28 mouse cellular contexts compared by ENCODE assay signal in genomic region chr2:21231147-21231546, GRCm38 (mm10). TPM values are rescaled to one million over a fixed set of nuclear protein-coding genes. Genes with fewer than 3 reads are reported as not detected.
"Had no signal": no experiment of that assay in that cellular context is flagged by ENCODE, and none has a peak within 500 bp of the region (broad histone marks: within the 10 kb centered on the region; RNA-seq: fewer than 3 reads in every experiment).

No protein-coding gene starts in this region.

- H3K9me3 ChIP-seq: embryonic facial prominence, embryonic 10.5 days; embryonic facial prominence, embryonic 12.5 days; embryonic facial prominence, embryonic 13.5 days; embryonic facial prominence, embryonic 15.5 days; forebrain, embryonic 10.5 days; forebrain, embryonic 12.5 days; forebrain, embryonic 13.5 days; forebrain, embryonic 15.5 days had no signal

- H3K27me3 ChIP-seq: embryonic facial prominence, embryonic 12.5 days; embryonic facial prominence, embryonic 13.5 days; embryonic facial prominence, embryonic 15.5 days; forebrain, embryonic 12.5 days; forebrain, embryonic 13.5 days; forebrain, embryonic 15.5 days had no signal

- DNase-seq: cerebellum, adult 18-20 months; cerebellum, adult 2 months; cerebellum, adult 8-10 months; cerebellum, adult 9-10 months; cerebellum, adult 9-11 months; cerebellum, postnatal 10 days; cerebellum, postnatal 14 days; cerebellum, postnatal 25 days; cerebellum, postnatal 36 days; embryo, embryonic 11 days; forebrain, postnatal 0 days; gastrocnemius, adult 2 months; gastrocnemius, postnatal 10 days; gastrocnemius, postnatal 14 days; gastrocnemius, postnatal 25 days; gastrocnemius, postnatal 36 days; heart, adult 18-20 months had no signal

- H3K4me1 ChIP-seq: embryonic facial prominence, embryonic 10.5 days; embryonic facial prominence, embryonic 12.5 days; embryonic facial prominence, embryonic 13.5 days; embryonic facial prominence, embryonic 15.5 days; forebrain, embryonic 10.5 days; forebrain, embryonic 12.5 days; forebrain, embryonic 13.5 days; forebrain, embryonic 15.5 days had no signal

- H3K4me3 ChIP-seq: embryonic facial prominence, embryonic 10.5 days; embryonic facial prominence, embryonic 12.5 days; embryonic facial prominence, embryonic 13.5 days; embryonic facial prominence, embryonic 15.5 days; erythroblast, embryonic 14.5 days; forebrain, embryonic 10.5 days; forebrain, embryonic 12.5 days; forebrain, embryonic 13.5 days; forebrain, embryonic 15.5 days; gastrocnemius, adult 2 months had no signal

- H3K27ac ChIP-seq: embryonic facial prominence, embryonic 10.5 days; embryonic facial prominence, embryonic 12.5 days; embryonic facial prominence, embryonic 13.5 days; embryonic facial prominence, embryonic 15.5 days; forebrain, embryonic 10.5 days; forebrain, embryonic 12.5 days; forebrain, embryonic 13.5 days; forebrain, embryonic 15.5 days; gastrocnemius, adult 2 months had no signal

- H3K4me2 ChIP-seq: embryonic facial prominence, embryonic 12.5 days; embryonic facial prominence, embryonic 13.5 days; embryonic facial prominence, embryonic 15.5 days; forebrain, embryonic 12.5 days; forebrain, embryonic 13.5 days; forebrain, embryonic 15.5 days had no signal

- ATAC-seq: forebrain, embryonic 13.5 days; forebrain, embryonic 14.5 days; forebrain, embryonic 15.5 days; forebrain, embryonic 16.5 days; forebrain, postnatal 0 days had no signal

- H3K36me3 ChIP-seq: embryonic facial prominence, embryonic 10.5 days; embryonic facial prominence, embryonic 12.5 days; embryonic facial prominence, embryonic 13.5 days; embryonic facial prominence, embryonic 15.5 days; forebrain, embryonic 10.5 days; forebrain, embryonic 12.5 days; forebrain, embryonic 15.5 days had no signal

- H3K9ac ChIP-seq: embryonic facial prominence, embryonic 12.5 days; embryonic facial prominence, embryonic 13.5 days; embryonic facial prominence, embryonic 15.5 days; forebrain, embryonic 12.5 days; forebrain, embryonic 13.5 days; forebrain, embryonic 15.5 days; forebrain, postnatal 0 days had no signal

RNA-seq across cellular contexts. Expression of gene Thnsl1, which starts 25.6 kb away (rescaled TPM):
- polyA plus RNA-seq: erythroblast, embryonic 14.5 days had no signal

RNA-seq across cellular contexts. Expression of gene Enkur, which starts 26.0 kb away (rescaled TPM):
- polyA plus RNA-seq: erythroblast, embryonic 14.5 days had no signal
